Mouse (Mus musculus): ENCODE data around the gene Cuedc1.

GRCm38 (mm10) chr11:88151379-88152155 lies 53.7 kb downstream of the Cuedc1 start:
- TF ChIP-seq CTCF (IDR thresholded peaks at IDR 0.05; ENCODE audit: borderline replicate concordance, insufficient read depth, low read depth, low read length) (no peak), POLR2A (IDR thresholded peaks at IDR 0.05; ENCODE audit: borderline replicate concordance, insufficient read depth, low read length) (no peak)
